Mouse (Mus musculus) retina, adult 2 months (tissue): ENCODE results near the gene Myh2.

ENCODE experiments used
- DNase-seq: peaks from one replicate; pipeline ENCODE4 v3.0.0-alpha.2; 2012; ENCODE audit warnings: low read depth, low spot score

Myh2 gene

GRCm38 (mm10) chr11:67151651-67152630 lies 18.9 kb upstream of the Myh2 start:
- DNase-seq: no peak

GRCm38 (mm10) chr11:67153123-67153522 lies 17.7 kb upstream of the Myh2 start:
- no peak for DNase-seq

GRCm38 (mm10) chr11:67153843-67154242 lies 17.0 kb upstream of the Myh2 start:
- DNase-seq: no peak

- DNase-seq: no peak
These were observed 15.2 kb upstream of the Myh2 start for GRCm38 (mm10) chr11:67155650-67156049.

- no peak for DNase-seq
These were observed 10.7 kb upstream of the Myh2 start for GRCm38 (mm10) chr11:67160131-67160530.

- DNase-seq: no peak
These were observed 7.1 kb upstream of the Myh2 start for GRCm38 (mm10) chr11:67163701-67164100.

GRCm38 (mm10) chr11:67164851-67165250 lies 6.0 kb upstream of the Myh2 start:
- DNase-seq: no peak

- DNase-seq: no peak
These were observed 1.5 kb upstream of the Myh2 start for GRCm38 (mm10) chr11:67169301-67169700.

GRCm38 (mm10) chr11:67172439-67172838 lies 1.6 kb downstream of the Myh2 start:
- DNase-seq: no peak

GRCm38 (mm10) chr11:67176376-67176775 lies 5.5 kb downstream of the Myh2 start:
- no peak for DNase-seq

GRCm38 (mm10) chr11:67190316-67190715 lies 19.5 kb downstream of the Myh2 start:
- DNase-seq: no peak

GRCm38 (mm10) chr11:67190814-67191213 lies 20.0 kb downstream of the Myh2 start:
- no peak for DNase-seq

GRCm38 (mm10) chr11:67191496-67191895 lies 20.7 kb downstream of the Myh2 start:
- DNase-seq: no peak

- no peak for DNase-seq
These were observed 28.5 kb downstream of the Myh2 start for GRCm38 (mm10) chr11:67199321-67199720.

GRCm38 (mm10) chr11:67199752-67200151 lies 28.9 kb downstream of the Myh2 start, which contains the start of gene Myh1:
Gene Myh1, plus strand, starts transcription at chr11:67200052.
- DNase-seq: no peak

- DNase-seq: no peak
These were observed 33.9 kb downstream of the Myh2 start for GRCm38 (mm10) chr11:67204766-67205165.

- no peak for DNase-seq
These were observed 51.0 kb downstream of the Myh2 start for GRCm38 (mm10) chr11:67221803-67222202.

- DNase-seq: no peak
These were observed 53.6 kb downstream of the Myh2 start for GRCm38 (mm10) chr11:67224466-67224865.

GRCm38 (mm10) chr11:67228731-67229130 lies 57.9 kb downstream of the Myh2 start:
- no peak for DNase-seq

GRCm38 (mm10) chr11:67229166-67229565 lies 58.3 kb downstream of the Myh2 start:
- no peak for DNase-seq

- DNase-seq: no peak
These were observed 59.1 kb downstream of the Myh2 start for GRCm38 (mm10) chr11:67229946-67230345.

GRCm38 (mm10) chr11:67235639-67236358 lies 65.0 kb downstream of the Myh2 start:
- peak; percentile 33 for DNase-seq

- no peak for DNase-seq
These were observed 66.0 kb downstream of the Myh2 start for GRCm38 (mm10) chr11:67236799-67237198.
